Mouse (Mus musculus) cerebellum, adult 9-11 months (tissue): ENCODE results near the gene Speer4c.
"Not testable (repeated sequence)": the region's sequence is repeated elsewhere in the genome, so short reads cannot be mapped to it uniquely, and the experiment has no call there.

ENCODE experiments used
- DNase-seq: peaks from one replicate; pipeline ENCODE4 v3.0.0; 2022

The Speer4c gene

DNA sequence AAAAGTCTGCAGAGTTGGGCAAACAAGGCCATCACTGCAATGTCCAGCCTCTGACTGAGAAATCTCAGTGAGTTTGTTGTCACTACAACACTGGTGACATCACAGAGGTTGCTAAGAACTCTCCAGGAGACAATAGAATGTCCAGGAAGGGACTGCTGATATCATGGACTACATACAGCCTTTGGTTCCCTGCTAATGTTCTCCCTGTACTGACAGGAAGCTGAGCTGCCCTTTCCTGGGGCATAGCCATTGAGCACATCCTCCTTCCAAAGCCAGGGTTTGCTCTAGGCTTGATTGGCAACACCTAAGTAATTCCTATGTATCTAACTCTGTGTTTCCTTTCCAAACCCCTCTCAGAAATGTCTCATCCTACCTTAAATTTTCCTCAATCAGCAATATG is at the start of gene Speer4c:
TSS of gene Speer4c (minus strand) at position 101 of the 400 bp plus-strand sequence.
- not testable (repeated sequence) for DNase-seq

DNA sequence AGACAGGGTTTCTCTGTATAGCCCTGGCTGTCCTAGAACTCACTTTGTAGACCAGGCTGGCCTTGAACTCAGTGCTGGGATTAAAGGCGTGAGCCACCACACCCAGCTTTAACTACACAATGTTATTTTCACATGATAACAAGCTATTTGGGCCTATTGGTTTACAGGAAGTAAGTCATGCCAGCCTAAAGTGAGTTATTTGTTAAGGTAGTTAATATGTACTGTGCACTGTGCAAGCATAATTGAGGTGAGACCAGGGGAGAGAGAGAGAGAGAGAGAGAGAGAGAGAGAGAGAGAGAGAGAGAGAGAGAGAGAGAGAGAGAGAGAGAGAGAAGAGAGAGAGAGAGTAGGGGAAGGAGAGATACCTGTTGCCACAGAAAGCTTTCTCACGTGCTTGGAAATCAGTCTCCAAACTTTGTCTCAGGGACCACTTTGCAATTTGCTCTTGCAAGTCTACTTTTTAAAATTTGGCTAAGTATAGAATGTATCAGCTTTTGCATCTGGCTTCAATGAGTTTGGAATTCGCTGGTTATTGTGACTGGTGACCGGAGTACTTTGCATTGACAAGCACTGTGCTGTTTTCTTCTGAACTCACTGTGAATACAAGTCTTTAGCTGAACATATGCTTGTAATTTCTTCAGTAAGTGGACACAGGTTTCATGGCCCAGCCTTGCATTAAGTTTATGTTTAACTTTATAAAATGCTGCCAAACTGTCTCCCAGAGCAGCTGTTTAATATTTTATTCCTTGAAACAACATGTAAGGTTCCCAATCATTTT is 33.6 kb upstream of the Speer4c start:
- DNase-seq = no peak

DNA sequence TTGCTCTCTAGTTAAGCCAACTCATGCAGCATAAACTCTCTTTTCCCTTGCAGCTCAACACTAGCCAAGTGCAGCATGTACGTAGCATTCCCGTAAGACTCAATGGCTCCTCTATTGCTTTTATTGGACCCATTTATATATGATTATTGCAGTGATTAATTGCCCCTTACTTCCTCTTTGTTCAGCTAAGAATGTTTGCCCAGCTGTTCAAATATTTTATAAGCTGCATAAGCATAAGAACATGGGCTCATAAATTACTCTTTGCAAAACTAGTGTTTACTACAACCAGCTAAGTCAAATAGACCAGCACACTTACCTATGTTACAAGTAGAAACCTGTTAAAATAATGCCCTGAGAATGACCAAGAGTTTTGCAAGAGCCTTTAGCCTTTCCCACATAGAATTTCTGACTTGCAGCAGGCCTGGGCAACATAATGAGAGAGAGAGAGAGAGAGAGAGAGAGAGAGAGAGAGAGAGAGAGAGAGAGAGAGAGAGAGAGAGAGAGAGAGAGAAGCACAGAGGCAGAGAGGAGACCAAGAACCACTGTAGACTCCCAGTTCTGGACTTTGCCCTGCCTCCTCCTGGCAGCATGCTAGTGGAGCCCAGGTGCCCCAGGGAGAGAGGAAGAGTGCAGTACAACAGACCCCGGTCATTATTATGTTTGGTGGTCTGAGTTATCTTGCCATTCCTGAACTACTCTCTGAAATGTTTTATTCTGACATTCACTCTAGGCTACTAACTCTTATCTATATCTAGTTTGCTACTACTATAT is 20.2 kb upstream of the Speer4c start:
- DNase-seq = no peak

GRCm38 (mm10) chr5:15702891-15703290 is 11.2 kb downstream of the Speer4c start:
- not testable (repeated sequence) for DNase-seq

- not testable (repeated sequence) for DNase-seq
Observed at GRCm38 (mm10) chr5:15697719-15698118, 16.4 kb downstream of the Speer4c start.

GRCm38 (mm10) chr5:15691849-15692248 is 22.2 kb downstream of the Speer4c start:
- not testable (repeated sequence) for DNase-seq

DNA sequence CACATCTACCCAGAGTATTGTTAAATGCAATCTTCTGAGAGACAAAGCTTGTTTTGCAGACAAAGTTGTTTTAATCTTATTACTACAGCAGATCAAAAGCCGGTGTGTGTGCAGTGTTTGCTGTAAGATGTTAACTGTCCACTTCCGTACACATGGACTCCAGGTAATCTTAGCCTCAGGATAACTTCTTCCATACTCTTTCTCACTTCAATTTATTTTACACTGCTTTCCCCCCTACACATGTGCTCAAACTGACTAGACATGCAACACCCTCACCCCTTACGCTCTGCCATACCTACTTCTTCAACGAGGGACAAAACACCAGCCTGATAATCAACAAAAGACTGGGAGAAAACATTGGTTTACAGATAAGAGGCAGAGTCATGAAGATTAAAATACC is 23.2 kb downstream of the Speer4c start:
- DNase-seq = not testable (repeated sequence)

DNA sequence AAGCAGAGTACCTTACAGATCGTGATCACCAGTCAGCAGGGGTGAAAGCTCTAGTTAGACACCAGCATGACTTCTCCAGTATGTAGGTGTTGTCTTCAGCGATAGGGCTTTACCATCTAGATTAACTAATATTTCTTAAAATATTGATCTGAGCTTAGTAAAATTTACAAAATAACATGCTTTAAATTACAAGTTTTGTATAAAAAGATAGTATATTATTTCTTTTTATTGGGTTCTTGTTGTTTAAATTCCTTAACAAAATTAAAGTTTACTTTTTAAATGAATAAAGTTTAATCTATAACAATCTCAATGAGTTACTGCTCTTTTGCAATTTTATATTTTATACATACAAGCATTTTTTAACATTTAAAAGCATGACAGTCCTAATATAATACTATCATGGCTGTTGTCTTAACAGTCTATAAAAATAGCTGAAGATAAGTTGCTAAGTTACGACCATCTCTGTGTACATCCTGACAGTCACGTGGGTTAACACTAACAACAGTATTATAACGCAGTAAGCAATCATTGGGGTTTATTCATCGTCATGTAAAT is 24.3 kb downstream of the Speer4c start:
- DNase-seq = not testable (repeated sequence)

DNA sequence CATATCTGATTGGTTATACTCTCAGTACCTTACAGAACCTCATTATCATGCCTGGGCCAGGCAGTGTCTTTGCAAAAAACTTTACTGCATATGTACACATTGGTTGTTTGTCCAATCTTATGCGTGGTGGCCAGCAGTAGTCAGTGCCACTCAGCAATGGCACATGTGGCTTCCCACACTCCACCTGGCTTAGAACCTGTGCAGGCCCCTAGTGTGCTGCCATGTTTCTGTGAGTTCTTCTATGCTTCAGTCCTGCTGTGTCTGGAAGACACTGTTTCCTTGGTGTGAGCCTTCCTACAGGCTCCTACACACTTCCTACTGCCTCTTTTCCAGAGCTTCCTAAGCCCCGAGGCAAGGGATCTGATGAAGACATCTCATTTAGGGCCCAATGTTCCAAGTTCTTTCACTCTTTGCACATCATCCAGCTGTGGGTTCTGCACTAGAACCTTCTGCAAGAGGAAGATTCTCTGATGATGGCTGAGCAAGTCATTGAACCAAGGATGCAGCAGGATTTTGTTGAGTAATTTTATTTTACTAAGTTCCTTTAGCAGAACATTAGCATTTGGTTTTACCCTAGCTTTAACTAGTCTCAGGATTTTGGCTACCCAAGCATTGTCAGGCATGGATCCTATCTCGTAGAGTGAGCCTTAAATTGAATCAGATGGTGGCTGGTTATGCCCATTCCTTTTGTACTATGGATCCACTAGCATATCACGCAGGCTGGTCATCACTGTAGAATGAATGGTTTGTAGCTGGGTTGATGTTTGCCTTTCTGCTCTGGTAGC is 25.0 kb downstream of the Speer4c start:
- DNase-seq = not testable (repeated sequence)

GRCm38 (mm10) chr5:15681301-15682035 is 32.6 kb downstream of the Speer4c start:
- DNase-seq = not testable (repeated sequence)

- not testable (repeated sequence) for DNase-seq
Observed at GRCm38 (mm10) chr5:15679980-15680949, 33.8 kb downstream of the Speer4c start.

- DNase-seq = not testable (repeated sequence)
Observed at GRCm38 (mm10) chr5:15678907-15679306, 35.2 kb downstream of the Speer4c start.

- DNase-seq = not testable (repeated sequence)
Observed at GRCm38 (mm10) chr5:15677750-15678149, 36.3 kb downstream of the Speer4c start.

DNA sequence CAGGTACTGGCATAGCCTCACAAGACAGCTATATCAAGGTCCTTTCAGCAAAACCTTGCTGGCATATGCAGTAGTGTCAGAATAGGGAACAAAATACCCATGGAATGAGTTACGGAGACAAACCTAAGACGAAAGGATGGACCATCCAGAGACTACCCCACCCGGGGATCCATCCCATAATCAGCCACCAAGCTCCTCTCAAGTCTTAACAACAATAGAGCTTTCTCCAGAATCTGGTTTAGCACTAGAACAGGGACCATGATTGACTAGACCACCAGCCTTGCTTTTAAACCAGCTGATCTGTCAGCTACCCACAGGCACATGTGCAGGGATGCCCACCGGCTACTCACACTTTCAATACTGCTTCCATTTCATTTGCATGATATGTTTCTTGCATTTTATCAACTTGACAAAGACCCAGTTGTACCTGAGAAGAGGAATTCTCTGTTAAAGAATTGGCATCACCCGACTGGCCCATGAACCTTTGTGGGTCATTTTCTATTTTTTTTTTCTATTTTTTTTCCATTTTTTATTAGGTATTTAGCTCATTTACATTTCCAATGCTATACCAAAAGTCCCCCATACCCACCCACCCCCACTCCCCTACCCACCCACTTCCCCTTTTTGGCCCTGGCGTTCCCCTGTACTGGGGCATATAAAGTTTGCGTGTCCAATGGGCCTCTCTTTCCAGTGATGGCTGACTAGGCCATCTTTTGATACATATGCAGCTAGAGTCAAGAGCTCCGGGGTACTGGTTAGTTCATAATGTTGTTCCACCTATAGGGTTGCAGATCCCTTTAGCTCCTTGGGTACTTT is 39.4 kb downstream of the Speer4c start:
- not testable (repeated sequence) for DNase-seq

DNA sequence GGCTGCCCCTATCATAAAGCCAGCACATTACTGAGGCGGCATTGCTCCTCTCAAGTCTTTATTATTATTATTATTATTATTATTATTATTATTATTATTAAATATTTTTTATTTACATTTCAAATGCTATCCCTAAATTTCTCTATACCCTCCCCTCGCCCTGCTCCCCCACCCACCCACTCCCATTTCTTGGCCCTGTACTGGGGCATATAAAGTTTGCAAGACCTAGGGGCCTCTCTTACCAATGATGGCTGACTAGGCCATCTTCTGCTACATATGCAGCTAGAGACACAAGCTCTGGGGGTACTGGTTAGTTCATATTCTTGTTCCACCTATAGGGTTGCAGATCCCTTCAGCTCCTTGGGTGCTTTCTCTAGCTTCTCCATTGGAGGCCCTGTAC is 40.1 kb downstream of the Speer4c start:
- DNase-seq = not testable (repeated sequence)

GRCm38 (mm10) chr5:15670789-15671188 is 43.3 kb downstream of the Speer4c start:
- DNase-seq = not testable (repeated sequence)

- DNase-seq = not testable (repeated sequence)
Observed at GRCm38 (mm10) chr5:15663847-15664246, 50.2 kb downstream of the Speer4c start.
